Mouse (Mus musculus) kidney, postnatal 14 days (tissue): ENCODE measurements around the gene Mettl7a1.
A peak's percentile ranks its signal among the peaks of the same experiment; 100 is the strongest.
"Not testable (repeated sequence)": the region's sequence is repeated elsewhere in the genome, so short reads cannot be mapped to it uniquely, and the experiment has no call there.

Source experiments
- DNase-seq: peaks from one replicate; pipeline ENCODE4 v3.0.0; 2022; ENCODE audit warnings: mixed read lengths

Mettl7a1 gene

GRCm38 (mm10) chr15:100301556-100301955 lies 2.4 kb upstream of the Mettl7a1 start:
- DNase-seq: no peak

- DNase-seq: no peak
Measured at GRCm38 (mm10) chr15:100303428-100304018, 417 bp upstream of the Mettl7a1 start.

- no peak for DNase-seq
Measured at GRCm38 (mm10) chr15:100306201-100306600, 2.3 kb downstream of the Mettl7a1 start.

GRCm38 (mm10) chr15:100307438-100308096 lies 3.6 kb downstream of the Mettl7a1 start:
- DNase-seq: peak; percentile 56

GRCm38 (mm10) chr15:100312346-100312745 lies 8.4 kb downstream of the Mettl7a1 start:
- DNase-seq: no peak

- DNase-seq: no peak
Measured at GRCm38 (mm10) chr15:100314448-100315145, 10.7 kb downstream of the Mettl7a1 start.

DNA sequence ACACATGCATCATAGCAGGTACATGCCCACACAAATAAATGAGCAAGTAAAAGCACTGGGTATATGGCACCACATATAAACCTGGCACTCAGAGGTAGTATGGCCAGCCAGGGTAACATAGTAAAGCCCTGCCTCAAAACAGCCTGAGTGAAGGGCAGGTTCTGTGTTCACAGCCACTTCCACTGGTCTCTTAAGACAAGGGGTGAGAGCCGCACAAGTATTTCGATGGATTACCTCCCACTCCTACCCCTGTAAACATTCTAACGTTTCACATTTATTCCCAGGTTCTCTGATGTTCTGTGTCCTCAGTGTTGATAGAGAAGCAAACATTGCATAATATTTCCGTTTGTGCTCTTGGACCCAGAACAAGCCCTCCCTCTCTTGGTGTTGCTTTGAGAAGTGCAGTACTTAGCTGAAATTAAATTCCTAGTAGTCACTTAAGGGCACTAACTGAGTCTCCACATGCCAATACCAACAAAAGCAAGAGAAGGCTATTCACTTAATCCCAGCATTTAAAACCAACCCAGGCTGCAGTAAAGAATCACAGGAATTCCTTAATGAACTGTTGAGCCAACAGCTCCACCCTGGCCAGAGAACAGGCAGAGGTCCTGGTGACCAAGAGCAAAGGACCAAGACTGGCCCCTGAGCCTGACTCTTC lies 14.2 kb downstream of the Mettl7a1 start:
- peak; percentile 37 for DNase-seq

DNA sequence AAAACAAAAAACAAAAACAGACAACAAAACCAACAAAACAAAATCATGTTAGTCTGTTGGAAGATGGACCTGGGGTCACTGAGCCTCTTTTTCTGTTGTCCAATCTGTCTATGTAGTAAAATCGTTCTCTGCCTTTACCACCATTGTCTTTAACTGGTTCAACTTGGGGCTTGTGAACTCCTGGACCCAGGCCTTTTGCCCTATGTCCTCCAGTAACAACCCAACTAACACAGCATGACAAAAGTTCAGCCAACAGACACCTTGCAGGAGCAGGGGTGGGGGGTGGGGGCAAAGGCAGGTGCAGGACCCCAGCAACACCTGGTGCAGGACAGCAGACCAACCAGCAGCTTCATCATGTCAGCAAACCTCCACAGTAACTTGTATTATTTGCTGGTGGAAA lies 15.9 kb downstream of the Mettl7a1 start:
- DNase-seq: no peak

GRCm38 (mm10) chr15:100320295-100320905 lies 16.5 kb downstream of the Mettl7a1 start:
- no peak for DNase-seq

DNA sequence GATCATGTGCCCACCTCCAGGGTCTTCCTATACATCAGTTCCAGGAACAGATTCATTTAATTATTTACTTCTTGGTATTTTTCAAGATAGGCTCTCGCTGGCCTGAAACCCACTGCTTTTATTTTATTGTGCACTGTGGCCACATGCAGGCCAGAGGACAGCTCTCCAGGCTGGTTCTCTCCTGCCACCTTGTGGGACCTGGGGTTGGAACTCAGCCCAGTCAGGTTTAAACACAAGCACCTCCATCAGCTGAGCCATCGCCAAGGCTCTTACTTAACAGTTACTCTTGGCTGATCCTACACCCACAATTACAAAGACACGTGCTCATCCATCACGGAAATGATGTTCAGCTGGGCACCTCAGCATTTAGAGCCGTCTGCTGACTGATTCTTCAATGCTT lies 17.2 kb downstream of the Mettl7a1 start:
- DNase-seq: peak; percentile 83

DNA sequence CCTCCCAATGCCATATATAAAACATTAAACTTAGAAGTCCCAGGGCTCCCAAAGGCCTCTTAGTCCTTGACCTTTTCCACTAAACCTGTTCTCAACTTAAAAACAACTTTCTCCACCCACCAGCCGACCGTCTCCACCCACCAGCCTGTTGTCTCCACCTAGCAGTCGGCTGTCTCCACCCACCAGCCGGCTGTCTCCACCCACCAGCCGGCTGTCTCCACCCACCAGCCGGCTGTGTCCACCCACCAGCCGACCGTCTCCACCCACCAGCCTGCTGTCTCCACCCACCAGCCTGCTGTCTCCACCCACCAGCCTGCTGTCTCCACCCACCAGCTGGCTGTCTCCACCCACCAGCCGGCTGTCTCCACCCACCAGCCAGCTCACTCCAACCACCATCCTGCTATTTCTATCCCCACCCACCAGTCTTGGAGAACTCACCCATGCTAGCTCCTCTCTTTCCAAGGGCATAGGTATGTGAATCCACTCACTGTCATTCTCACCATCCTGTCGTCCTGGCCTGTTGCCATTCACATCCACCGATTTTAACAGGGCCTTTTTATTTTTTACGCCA lies 20.2 kb downstream of the Mettl7a1 start:
- no peak for DNase-seq

- DNase-seq: no peak
Measured at GRCm38 (mm10) chr15:100325235-100325634, 21.3 kb downstream of the Mettl7a1 start.

DNA sequence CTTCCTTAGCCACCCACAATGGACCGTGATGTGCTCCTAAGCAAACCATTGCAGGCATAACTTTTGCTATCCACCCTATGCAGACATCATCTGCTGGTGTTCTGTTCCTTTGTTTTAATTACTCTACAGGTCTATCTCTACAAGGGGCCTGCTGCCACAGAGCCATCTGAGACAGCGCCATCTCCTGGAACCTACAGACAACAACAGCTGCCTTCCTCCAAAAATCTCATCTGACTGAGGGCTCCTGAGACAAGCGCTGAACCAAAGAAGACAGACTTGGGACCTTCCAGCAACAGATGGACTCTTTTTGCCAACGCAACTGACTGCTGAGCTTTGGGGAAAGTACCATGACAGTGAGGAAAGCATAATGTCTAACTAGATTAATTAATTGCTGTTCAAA lies 24.1 kb downstream of the Mettl7a1 start:
- DNase-seq: not testable (repeated sequence)

- not testable (repeated sequence) for DNase-seq
Measured at GRCm38 (mm10) chr15:100329336-100329735, 25.4 kb downstream of the Mettl7a1 start.

- no peak for DNase-seq
Measured at GRCm38 (mm10) chr15:100330739-100331138, 26.8 kb downstream of the Mettl7a1 start.

GRCm38 (mm10) chr15:100332077-100332961 lies 28.4 kb downstream of the Mettl7a1 start:
- not testable (repeated sequence) for DNase-seq

GRCm38 (mm10) chr15:100334629-100335028 lies 30.7 kb downstream of the Mettl7a1 start, which contains the start of gene Mettl7a3:
TSS of gene Mettl7a3 (plus strand) at chr15:100334929.
- DNase-seq: no peak

GRCm38 (mm10) chr15:100337328-100337727 lies 33.4 kb downstream of the Mettl7a1 start:
- DNase-seq: not testable (repeated sequence)

GRCm38 (mm10) chr15:100337847-100338246 lies 33.9 kb downstream of the Mettl7a1 start:
- DNase-seq: peak; percentile 80

DNA sequence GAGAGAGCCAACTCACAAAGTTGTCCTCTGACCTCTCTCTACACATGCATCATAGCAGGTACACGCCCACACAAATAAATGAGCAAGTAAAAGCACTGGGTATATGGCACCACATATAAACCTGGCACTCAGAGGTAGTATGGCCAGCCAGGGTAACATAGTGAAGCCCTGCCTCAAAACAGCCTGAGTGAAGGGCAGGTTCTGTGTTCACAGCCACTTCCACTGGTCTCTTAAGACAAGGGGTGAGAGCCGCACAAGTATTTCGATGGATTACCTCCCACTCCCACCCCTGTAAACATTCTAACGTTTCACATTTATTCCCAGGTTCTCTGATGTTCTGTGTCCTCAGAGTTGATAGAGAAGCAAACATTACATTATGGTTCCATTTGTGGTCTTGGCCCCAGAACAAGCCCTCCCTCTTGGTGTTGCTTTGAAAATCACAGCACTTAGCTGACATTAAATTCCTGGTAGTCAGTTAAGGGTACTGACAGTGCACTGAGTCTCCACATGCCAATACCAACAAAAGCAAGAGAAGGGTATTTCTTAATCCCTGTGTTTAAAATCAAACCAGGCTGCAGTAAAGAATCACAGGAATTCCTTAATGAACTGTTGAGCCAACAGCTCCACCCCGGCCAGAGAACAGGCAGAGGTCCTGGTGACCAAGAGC lies 37.5 kb downstream of the Mettl7a1 start:
- DNase-seq: not testable (repeated sequence)

- peak; percentile 35 for DNase-seq
Measured at GRCm38 (mm10) chr15:100345484-100345883, 41.5 kb downstream of the Mettl7a1 start.
